Mouse (Mus musculus) midbrain, embryonic 14.5 days (tissue): ENCODE data around the gene Mpzl2. TPM values are rescaled to one million over a fixed set of nuclear protein-coding genes. Genes with fewer than 3 reads are reported as not detected.

Experiments used
- ATAC-seq: fragments of 200-750 bp; cut with Nextera tagmentation; 2 replicates; pipeline ENCODE4 v1.8.0; 2017; ENCODE audit warnings: moderate number of reproducible peaks, moderate library complexity; ENCODE audit not compliant: low FRiP score, low TSS enrichment
- DNase-seq: peaks from one replicate; pipeline ENCODE4 v3.0.0-alpha.2; 2015
- H3K27ac ChIP-seq: fragments of 300-500 bp; sonication (generic); replicated peaks from 2 replicates; pipeline ENCODE4 v1.5.1; 2014; ENCODE audit warnings: mild to moderate bottlenecking, low read depth, low read length, moderate library complexity
- H3K27me3 ChIP-seq: fragments of 300-500 bp; sonication (generic); 2 replicates; pipeline ENCODE4 v1.6.1; 2014; ENCODE audit warnings: low read length, control low read depth, mixed read lengths; ENCODE audit not compliant: control insufficient read depth, insufficient read depth
- H3K36me3 ChIP-seq: fragments of 300-500 bp; sonication (generic); 2 replicates; pipeline ENCODE4 v1.6.1; 2014; ENCODE audit warnings: low read length, control low read depth; ENCODE audit not compliant: control insufficient read depth, insufficient read depth
- H3K4me1 ChIP-seq: fragments of 300-500 bp; sonication (generic); 2 replicates; pipeline ENCODE4 v1.6.1; 2014; ENCODE audit warnings: mild to moderate bottlenecking, antibody characterized with exemption, low read length, control low read depth; ENCODE audit not compliant: control insufficient read depth, insufficient read depth
- H3K4me2 ChIP-seq: fragments of 300-500 bp; sonication (generic); 2 replicates; pipeline ENCODE4 v1.6.1; 2014; ENCODE audit warnings: mild to moderate bottlenecking, low read length, moderate library complexity
- H3K4me3 ChIP-seq: fragments of 300-500 bp; sonication (generic); replicated peaks from 2 replicates; pipeline ENCODE4 v1.5.1; 2014; ENCODE audit warnings: low read depth, low read length
- H3K9ac ChIP-seq: fragments of 300-500 bp; sonication (generic); replicated peaks from 2 replicates; pipeline ENCODE4 v1.6.1; 2014; ENCODE audit warnings: mild to moderate bottlenecking, low read length, moderate library complexity
- H3K9me3 ChIP-seq: fragments of 300-500 bp; sonication (generic); 2 replicates; pipeline ENCODE4 v1.6.1; 2016; ENCODE audit warnings: low read length, control low read depth, mixed read lengths; ENCODE audit not compliant: control insufficient read depth
- WGBS: fragments of 180-500 bp; shearing (Covaris S2); extraction: QIAGEN DNeasy Blood & Tissue Kit; methylation state at CpG from one replicate; pipeline ENCODE4 v1.1.7; 2014; 5-methylcytosine and 5-hydroxymethylcytosine counted together
- polyA plus RNA-seq: library from polyadenylated mRNA; unstranded; fragments of >200 nt; fragmentation: Nextera tagmentation; extraction: Ambion mirVana; gene quantifications from 2 replicates; pipeline ENCODE4 v1.2.1, GENCODE M21; 2014

Gene Mpzl2
- polyA plus RNA-seq, 1 experiment from 2014 or later, result 0.20 TPM

DNA sequence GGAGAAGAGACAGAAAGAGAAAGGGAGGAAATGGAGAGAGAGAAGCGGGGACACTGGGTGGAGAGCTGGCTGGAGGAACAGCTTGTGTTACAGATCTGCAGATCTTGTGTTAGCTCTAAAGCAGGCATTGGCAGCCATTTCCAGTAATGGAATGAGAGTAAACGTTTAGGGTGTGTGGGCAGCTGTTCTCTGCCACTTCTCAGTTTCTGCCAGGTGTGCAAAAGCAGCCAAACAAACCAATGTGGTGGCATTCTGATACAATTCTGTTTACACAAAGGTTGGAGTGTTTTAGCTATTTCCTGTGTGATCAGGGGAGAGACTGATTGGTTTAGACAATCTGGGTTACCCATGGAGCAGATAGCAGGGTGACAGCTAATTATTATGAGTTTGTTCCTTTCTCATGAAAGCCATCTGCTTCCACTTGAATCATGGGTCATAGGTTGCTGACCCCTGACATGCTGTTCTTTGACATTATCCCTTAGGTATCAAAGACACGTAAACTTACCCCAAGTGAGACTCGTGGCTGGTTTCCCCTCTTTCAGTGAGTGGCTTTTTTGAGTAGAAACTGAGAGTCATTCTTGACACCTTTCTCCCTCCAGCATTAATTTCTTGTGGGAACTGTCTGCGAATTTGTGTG, 18.8 kb downstream of the Mpzl2 start:
- Histone ChIP-seq H3K4me3 (no peak overlapping the region), H3K36me3 (no peaks in the 10 kb centered on the region), H3K9me3 (no peaks in the 10 kb centered on the region), H3K27me3 (peaks cover 8% of the 10 kb centered on the region; the same call in 1 of the 2 replicates), H3K4me1 (peaks cover 5% of the 10 kb centered on the region; the same call in 1 of the 2 replicates), H3K9ac (no peak overlapping the region), H3K4me2 (no peak overlapping the region), H3K27ac (no peak overlapping the region)
- DNase-seq (no peak), ATAC-seq (no peak)
- 55% methylated on average over 5 of the region's 5 CpGs for WGBS

DNA sequence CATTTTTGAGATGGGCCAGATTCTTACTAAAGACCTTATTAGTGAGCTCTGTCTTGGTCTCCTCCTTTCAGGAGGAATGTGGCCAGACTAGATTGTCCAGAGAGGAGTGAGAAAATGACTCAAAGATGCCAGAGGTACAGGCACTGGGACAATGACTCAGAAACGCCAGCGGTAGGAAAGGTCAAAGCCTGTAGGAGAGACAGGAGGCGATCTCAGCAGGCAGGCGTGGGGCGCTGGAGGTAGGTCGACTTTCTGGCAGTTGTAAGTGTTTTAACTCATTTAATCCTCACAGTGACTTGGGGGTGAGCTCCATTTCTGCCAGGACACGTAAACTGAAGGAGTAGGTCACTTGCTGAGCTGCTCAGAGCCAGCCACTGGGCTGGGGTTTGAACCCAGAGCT, 20.6 kb downstream of the Mpzl2 start:
- Histone ChIP-seq H3K36me3 (no peaks in the 10 kb centered on the region), H3K4me3 (no peak overlapping the region), H3K9me3 (no peaks in the 10 kb centered on the region), H3K27ac (no peak overlapping the region), H3K4me1 (no peaks in the 10 kb centered on the region), H3K27me3 (peaks cover 5% of the 10 kb centered on the region; the same call in 1 of the 2 replicates), H3K4me2 (no peak overlapping the region), H3K9ac (no peak overlapping the region)
- DNase-seq (no peak), ATAC-seq (no peak)
- 48% methylated on average over 7 of the region's 7 CpGs for WGBS

DNA sequence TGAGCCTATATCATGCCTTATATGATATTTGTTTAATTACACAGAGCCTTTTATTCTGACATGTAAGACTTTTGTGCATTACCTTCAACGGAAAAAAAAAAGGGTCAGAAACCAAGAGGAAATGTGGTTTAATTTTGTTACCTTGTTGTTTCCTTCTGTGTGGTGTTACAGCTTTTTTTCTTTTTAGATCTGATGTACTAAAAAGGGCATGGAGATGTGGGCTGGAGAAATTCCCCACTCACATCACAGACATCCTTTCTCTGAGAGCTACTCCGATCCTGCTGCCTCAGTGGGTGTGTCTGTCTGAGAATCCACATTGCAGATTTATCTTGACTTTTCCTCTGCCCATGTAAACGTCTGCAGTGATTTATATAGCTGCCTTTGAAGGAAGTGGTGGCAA, 23.1 kb downstream of the Mpzl2 start:
- Histone ChIP-seq H3K9ac (no peak overlapping the region), H3K36me3 (no peaks in the 10 kb centered on the region), H3K9me3 (no peaks in the 10 kb centered on the region), H3K27me3 (peaks cover 5% of the 10 kb centered on the region; the same call in 1 of the 2 replicates), H3K4me3 (no peak overlapping the region), H3K4me2 (no peak overlapping the region), H3K4me1 (no peaks in the 10 kb centered on the region), H3K27ac (no peak overlapping the region)
- DNase-seq (no peak), ATAC-seq (no peak)
- 87% methylated on average over 3 of the region's 3 CpGs for WGBS

DNA sequence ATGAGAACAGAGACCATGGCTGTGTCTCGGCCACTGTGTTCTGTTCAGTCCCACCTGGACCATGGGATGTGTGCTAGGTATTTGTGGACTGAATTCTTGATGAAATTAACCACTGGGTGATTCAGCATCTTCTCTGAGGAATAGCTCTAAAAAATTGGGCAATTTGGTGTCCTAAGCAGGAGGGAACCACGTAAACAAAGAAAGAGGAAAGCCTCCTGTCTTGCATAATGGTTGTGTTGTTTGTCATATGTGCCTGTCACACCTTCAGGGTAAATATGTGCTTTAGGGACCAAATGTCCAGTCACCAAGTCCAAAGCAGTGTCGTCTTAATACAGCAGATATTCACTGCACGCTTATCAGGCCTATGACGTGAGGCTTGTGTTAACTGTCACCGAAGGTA, 24.8 kb downstream of the Mpzl2 start:
- H3K4me3 ChIP-seq, result no peak overlapping the region
- H3K27me3 ChIP-seq, result peaks cover 5% of the 10 kb centered on the region; the same call in 1 of the 2 replicates
- no peaks in the 10 kb centered on the region for H3K36me3 ChIP-seq
- H3K9ac ChIP-seq, result no peak overlapping the region
- no peak overlapping the region for H3K4me2 ChIP-seq
- ATAC-seq, result no peak
- WGBS, result 89% methylated on average over 6 of the region's 6 CpGs
- no peaks in the 10 kb centered on the region for H3K9me3 ChIP-seq
- DNase-seq, result no peak
- H3K4me1 ChIP-seq, result no peaks in the 10 kb centered on the region
- H3K27ac ChIP-seq, result no peak overlapping the region

DNA sequence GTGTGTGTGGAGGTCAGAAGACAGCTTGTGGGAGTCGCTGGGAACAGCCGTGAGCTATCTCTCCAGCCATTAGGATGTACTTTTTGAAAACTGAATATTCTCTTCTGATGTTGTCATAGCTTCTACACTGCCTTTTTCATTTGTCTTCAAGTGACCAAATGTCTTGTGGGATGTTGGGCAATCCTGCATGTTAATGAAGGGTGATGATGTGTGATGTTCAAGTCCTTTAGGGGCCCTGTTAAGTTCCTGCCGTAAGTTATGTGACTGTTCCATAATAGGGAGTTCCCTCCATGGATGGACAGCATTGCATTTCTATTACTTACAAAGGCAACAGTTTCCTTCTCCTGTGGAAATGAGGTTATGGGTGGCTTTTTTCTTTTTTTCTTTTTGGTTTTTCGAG, 27.1 kb downstream of the Mpzl2 start:
- Histone ChIP-seq H3K9ac (no peak overlapping the region), H3K9me3 (no peaks in the 10 kb centered on the region), H3K27ac (no peak overlapping the region), H3K4me2 (no peak overlapping the region), H3K4me1 (no peaks in the 10 kb centered on the region), H3K27me3 (no peaks in the 10 kb centered on the region), H3K36me3 (no peaks in the 10 kb centered on the region), H3K4me3 (no peak overlapping the region)
- ATAC-seq (no peak), DNase-seq (no peak)
- WGBS, result 87% methylated on average over 4 of the region's 4 CpGs

DNA sequence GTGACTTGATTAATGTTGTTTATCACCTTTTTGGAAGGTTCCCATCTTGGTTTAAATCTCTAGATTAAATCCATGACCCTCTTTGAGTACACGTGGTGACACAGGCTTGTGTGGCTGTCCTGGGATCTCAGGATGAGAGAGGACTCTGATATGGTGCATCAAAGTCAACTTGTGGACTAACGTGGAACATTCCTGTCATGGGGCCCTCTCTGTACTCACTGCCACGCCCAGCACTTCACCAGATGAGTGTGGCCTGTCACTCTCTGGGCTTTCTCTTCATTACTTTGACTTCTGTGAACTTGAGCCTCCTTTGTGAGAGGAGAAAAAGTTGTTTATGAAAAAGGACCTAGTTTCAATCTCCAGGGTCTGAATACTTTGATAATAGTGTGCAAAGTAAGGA, 32.2 kb downstream of the Mpzl2 start:
- Histone ChIP-seq H3K27me3 (no peaks in the 10 kb centered on the region), H3K9ac (no peak overlapping the region), H3K36me3 (no peaks in the 10 kb centered on the region), H3K4me3 (no peak overlapping the region), H3K9me3 (no peaks in the 10 kb centered on the region), H3K4me1 (no peaks in the 10 kb centered on the region), H3K4me2 (no peak overlapping the region), H3K27ac (no peak overlapping the region)
- DNase-seq (no peak), ATAC-seq (no peak)
- 58% methylated on average over 3 of the region's 3 CpGs for WGBS

DNA sequence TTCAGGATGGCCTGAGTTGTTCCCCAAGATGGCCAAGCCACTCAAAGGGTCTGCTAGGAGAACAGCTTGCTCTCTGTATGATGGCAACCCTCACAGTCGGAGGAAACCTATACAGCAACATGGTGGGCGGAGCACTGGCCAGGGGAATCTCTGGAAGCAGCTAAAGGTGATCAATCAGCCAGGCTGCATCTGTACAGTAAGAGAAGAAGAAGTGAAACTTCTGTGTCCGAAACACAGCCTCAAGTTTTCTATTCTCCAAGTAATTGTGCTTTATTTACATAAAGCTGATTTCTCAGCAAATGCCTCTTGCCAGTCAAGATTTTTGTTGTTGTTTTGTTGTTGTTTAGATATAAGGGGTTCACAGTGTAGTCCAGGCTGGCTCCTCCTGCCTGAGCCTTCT, 38.3 kb downstream of the Mpzl2 start:
- no peaks in the 10 kb centered on the region for H3K36me3 ChIP-seq
- ATAC-seq (no peak), DNase-seq (no peak)
- no peaks in the 10 kb centered on the region for H3K4me1 ChIP-seq
- no peak overlapping the region for H3K27ac ChIP-seq
- no peak overlapping the region for H3K9ac ChIP-seq
- no peak overlapping the region for H3K4me3 ChIP-seq
- no peak overlapping the region for H3K4me2 ChIP-seq
- 67% methylated on average over 3 of the region's 3 CpGs for WGBS
- no peaks in the 10 kb centered on the region for H3K9me3 ChIP-seq
- no peaks in the 10 kb centered on the region for H3K27me3 ChIP-seq

DNA sequence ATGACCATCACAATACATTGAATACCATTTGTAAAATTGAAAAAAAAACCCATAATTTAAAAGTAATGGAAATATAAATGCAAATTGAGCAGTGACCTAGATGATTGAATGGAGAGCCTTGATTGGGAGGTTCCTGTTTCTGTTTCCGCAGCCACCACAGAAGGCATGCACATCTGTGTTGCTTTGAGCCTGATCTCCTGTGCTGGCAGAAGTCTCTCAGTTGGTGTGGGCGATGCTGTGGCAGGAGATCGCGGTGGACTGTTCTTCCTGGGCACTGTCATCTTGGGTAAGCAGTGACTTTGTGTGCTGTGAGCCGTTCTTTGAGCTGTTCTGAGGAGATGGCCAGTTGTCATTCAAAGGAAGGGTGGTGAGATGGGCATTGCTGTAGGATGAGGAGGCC, 39.4 kb downstream of the Mpzl2 start, which contains the start of gene Jaml:
Gene Jaml (plus strand): TSS at position 173 of the 400 bp plus-strand sequence.
- H3K4me2 ChIP-seq, result no peak within 1 kb of the TSS
- WGBS, result 91% methylated on average over 5 of the region's 5 CpGs
- H3K36me3 ChIP-seq, result no peaks in the 10 kb centered on the region
- no peak within 1 kb of the TSS for H3K9ac ChIP-seq
- no peak within 1 kb of the TSS for H3K4me3 ChIP-seq
- DNase-seq, result no peak
- no peaks in the 10 kb centered on the region for H3K27me3 ChIP-seq
- ATAC-seq, result no peak
- no peak within 1 kb of the TSS for H3K27ac ChIP-seq
- no peaks in the 10 kb centered on the region for H3K9me3 ChIP-seq
- H3K4me1 ChIP-seq, result no peaks in the 10 kb centered on the region

DNA sequence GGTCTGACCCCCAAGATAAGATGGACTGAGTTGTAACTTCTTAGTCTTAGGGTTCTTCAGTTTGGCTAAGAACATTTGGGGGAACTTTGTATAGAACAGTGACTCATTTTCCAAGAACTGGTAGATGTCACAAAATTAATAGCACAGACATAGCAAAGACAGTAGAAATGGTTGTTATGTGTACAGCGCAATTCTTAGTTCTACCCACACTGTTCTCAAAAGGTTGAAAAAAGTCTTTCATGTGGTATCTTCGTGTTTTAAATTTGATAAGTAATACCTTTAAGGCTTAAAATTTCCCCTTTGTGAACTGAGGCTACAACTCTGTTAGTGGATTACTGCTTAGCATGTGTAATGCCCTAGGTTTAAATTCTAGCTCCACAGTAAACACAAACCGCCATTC, 43.5 kb downstream of the Mpzl2 start:
- Histone ChIP-seq H3K4me3 (no peak overlapping the region), H3K4me2 (no peak overlapping the region), H3K4me1 (no peaks in the 10 kb centered on the region), H3K27ac (no peak overlapping the region), H3K9me3 (no peaks in the 10 kb centered on the region), H3K36me3 (no peaks in the 10 kb centered on the region), H3K27me3 (no peaks in the 10 kb centered on the region), H3K9ac (no peak overlapping the region)
- ATAC-seq (no peak), DNase-seq (no peak)
- WGBS, result 86% methylated on average over 3 of the region's 3 CpGs
